Mouse (Mus musculus) ovary, postnatal 10 days (tissue): ENCODE data around the gene Dnajc22.

Experiments used
- DNase-seq: peaks from one replicate; pipeline ENCODE4 v3.0.0; 2022; ENCODE audit warnings: low spot score

Dnajc22 gene

GRCm38 (mm10) chr15:99115065-99115423 is 22.1 kb downstream of the Dnajc22 start:
- DNase-seq, result no peak

GRCm38 (mm10) chr15:99116539-99116938 is 23.6 kb downstream of the Dnajc22 start:
- DNase-seq, result no peak

- no peak for DNase-seq
Measured at GRCm38 (mm10) chr15:99120814-99121213, 27.8 kb downstream of the Dnajc22 start.

GRCm38 (mm10) chr15:99122642-99123041 is 29.7 kb downstream of the Dnajc22 start:
- no peak for DNase-seq

GRCm38 (mm10) chr15:99125711-99126080 is 32.7 kb downstream of the Dnajc22 start, which contains the start of gene Spats2:
TSS of gene Spats2 (plus strand) at chr15:99125916.
- DNase-seq, result no peak

GRCm38 (mm10) chr15:99126081-99126815 is 33.3 kb downstream of the Dnajc22 start:
- DNase-seq, result peak; percentile 90

GRCm38 (mm10) chr15:99126816-99127365 is 33.9 kb downstream of the Dnajc22 start:
- no peak for DNase-seq

- DNase-seq, result no peak
Measured at GRCm38 (mm10) chr15:99127851-99128522, 35.0 kb downstream of the Dnajc22 start.

GRCm38 (mm10) chr15:99129441-99129840 is 36.5 kb downstream of the Dnajc22 start:
- DNase-seq, result no peak

- DNase-seq, result no peak
Measured at GRCm38 (mm10) chr15:99129956-99130910, 37.3 kb downstream of the Dnajc22 start.

- no peak for DNase-seq
Measured at GRCm38 (mm10) chr15:99138389-99138788, 45.4 kb downstream of the Dnajc22 start.

- no peak for DNase-seq
Measured at GRCm38 (mm10) chr15:99139669-99140068, 46.7 kb downstream of the Dnajc22 start.

- no peak for DNase-seq
Measured at GRCm38 (mm10) chr15:99150516-99150915, 57.5 kb downstream of the Dnajc22 start.

GRCm38 (mm10) chr15:99151324-99151723 is 58.4 kb downstream of the Dnajc22 start:
- no peak for DNase-seq

GRCm38 (mm10) chr15:99153466-99153865 is 60.5 kb downstream of the Dnajc22 start:
- no peak for DNase-seq
